Mouse (Mus musculus): ENCODE results near the gene Lrba. TPM values are rescaled to one million over a fixed set of nuclear protein-coding genes. Genes with fewer than 3 reads are reported as not detected.

Gene Lrba
- polyA plus RNA-seq, 1 experiment from 2014 or later: 9.3 TPM

DNA sequence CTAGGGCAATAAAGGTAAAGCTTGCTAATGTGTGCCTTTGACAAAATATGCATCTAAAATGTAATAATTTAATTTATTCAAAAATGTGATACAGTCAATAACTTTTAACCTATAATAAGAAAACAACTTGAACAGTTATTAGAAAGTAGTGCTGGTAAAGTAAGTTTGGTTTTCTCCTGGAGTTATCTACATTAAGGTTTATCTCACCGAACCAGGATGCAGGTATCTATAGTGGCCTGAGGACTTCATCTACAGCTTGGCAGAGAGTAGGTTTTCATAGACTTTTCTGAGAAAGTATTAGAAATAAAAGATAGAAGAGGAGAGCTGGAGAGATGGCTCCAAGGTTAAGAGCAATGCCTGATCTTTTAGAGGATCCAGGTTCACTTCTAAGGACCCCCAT, 336.9 kb downstream of the Lrba start:
- H3K4me1 ChIP-seq (replicated peaks): peaks cover 8% of the 10 kb centered on the region
- H3K4me3 ChIP-seq (replicated peaks): no peak overlapping the region
- H3K27me3 ChIP-seq: no peaks in the 10 kb centered on the region
- H3K4me2 ChIP-seq: no peak overlapping the region
- no peaks in the 10 kb centered on the region for H3K9me3 ChIP-seq
- no peak overlapping the region for H3K9ac ChIP-seq (replicated peaks)
- ATAC-seq (ENCODE audit: insufficient number of reproducible peaks, insufficient read depth, low FRiP score, low TSS enrichment, low read depth): no peak
- whole genome bisulfite sequencing: 86% methylated on average over 1 of the region's 1 CpGs
- H3K27ac ChIP-seq: no peak overlapping the region
- no peaks in the 10 kb centered on the region for H3K36me3 ChIP-seq

DNA sequence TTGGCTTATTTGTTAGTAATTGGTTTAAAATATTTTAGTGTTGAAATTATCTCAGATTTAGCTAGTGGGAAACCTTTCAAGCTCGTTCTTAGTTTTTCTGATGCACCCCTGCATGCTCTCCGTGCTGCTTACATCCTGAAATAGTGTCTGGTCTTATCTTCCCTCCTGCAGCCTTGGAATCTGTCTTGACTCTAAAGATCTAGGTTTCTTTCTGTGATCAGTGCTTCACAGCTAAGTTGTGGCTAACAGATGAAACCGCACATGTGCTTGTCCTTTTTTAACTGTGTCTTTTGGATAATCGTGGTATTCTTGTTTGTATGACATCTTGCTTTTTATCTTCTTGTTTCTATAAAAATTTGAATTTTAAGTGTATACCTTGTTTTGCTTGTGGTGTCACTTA, 342.8 kb downstream of the Lrba start:
- no peak for ATAC-seq (ENCODE audit: insufficient number of reproducible peaks, insufficient read depth, low FRiP score, low TSS enrichment, low read depth)
- WGBS: 81% methylated on average over 4 of the region's 4 CpGs

GRCm38 (mm10) chr3:86571518-86571917, 347.0 kb downstream of the Lrba start:
- Histone ChIP-seq H3K4me3 (replicated peaks) (no peak overlapping the region), H3K9ac (replicated peaks) (no peak overlapping the region), H3K27me3 (no peaks in the 10 kb centered on the region), H3K4me1 (replicated peaks) (no peaks in the 10 kb centered on the region), H3K4me2 (no peak overlapping the region), H3K27ac (no peak overlapping the region), H3K36me3 (no peaks in the 10 kb centered on the region), H3K9me3 (no peaks in the 10 kb centered on the region)
- 66% methylated on average over 4 of the region's 4 CpGs for WGBS
- ATAC-seq (ENCODE audit: insufficient number of reproducible peaks, insufficient read depth, low FRiP score, low TSS enrichment, low read depth): no peak

More for the DNA sequence above, 342.8 kb downstream of the Lrba start:
- Histone ChIP-seq H3K9me3 (no peaks in the 10 kb centered on the region), H3K27ac (no peak overlapping the region), H3K36me3 (no peaks in the 10 kb centered on the region), H3K4me2 (no peak overlapping the region), H3K27me3 (no peaks in the 10 kb centered on the region), H3K9ac (replicated peaks) (no peak overlapping the region), H3K4me1 (replicated peaks) (no peaks in the 10 kb centered on the region), H3K4me3 (replicated peaks) (no peak overlapping the region)

GRCm38 (mm10) chr3:86572519-86573244, 348.2 kb downstream of the Lrba start:
- Histone ChIP-seq H3K36me3 (no peaks in the 10 kb centered on the region), H3K4me2 (no peak overlapping the region), H3K9me3 (no peaks in the 10 kb centered on the region), H3K9ac (replicated peaks) (no peak overlapping the region), H3K27ac (no peak overlapping the region), H3K4me3 (replicated peaks) (no peak overlapping the region), H3K4me1 (replicated peaks) (no peaks in the 10 kb centered on the region), H3K27me3 (no peaks in the 10 kb centered on the region)
- 48% methylated on average over 3 of the region's 3 CpGs for WGBS
- no peak for ATAC-seq (ENCODE audit: insufficient number of reproducible peaks, insufficient read depth, low FRiP score, low TSS enrichment, low read depth)

GRCm38 (mm10) chr3:86575312-86575711, 350.8 kb downstream of the Lrba start:
- H3K4me1 ChIP-seq (replicated peaks): no peaks in the 10 kb centered on the region
- no peak overlapping the region for H3K4me3 ChIP-seq (replicated peaks)
- H3K9me3 ChIP-seq: no peaks in the 10 kb centered on the region
- no peak overlapping the region for H3K27ac ChIP-seq
- no peaks in the 10 kb centered on the region for H3K36me3 ChIP-seq
- no peak for ATAC-seq (ENCODE audit: insufficient number of reproducible peaks, insufficient read depth, low FRiP score, low TSS enrichment, low read depth)
- no peak overlapping the region for H3K4me2 ChIP-seq
- no peaks in the 10 kb centered on the region for H3K27me3 ChIP-seq
- H3K9ac ChIP-seq (replicated peaks): no peak overlapping the region

- no peaks in the 10 kb centered on the region for H3K4me1 ChIP-seq (replicated peaks)
- H3K27ac ChIP-seq: no peak overlapping the region
- H3K4me3 ChIP-seq (replicated peaks): no peak overlapping the region
- H3K9ac ChIP-seq (replicated peaks): no peak overlapping the region
- H3K27me3 ChIP-seq: no peaks in the 10 kb centered on the region
- WGBS: 60% methylated on average over 3 of the region's 3 CpGs
- H3K4me2 ChIP-seq: no peak overlapping the region
- no peak for ATAC-seq (ENCODE audit: insufficient number of reproducible peaks, insufficient read depth, low FRiP score, low TSS enrichment, low read depth)
- H3K9me3 ChIP-seq: no peaks in the 10 kb centered on the region
- no peaks in the 10 kb centered on the region for H3K36me3 ChIP-seq
Measured at GRCm38 (mm10) chr3:86602284-86602683, 377.8 kb downstream of the Lrba start.

DNA sequence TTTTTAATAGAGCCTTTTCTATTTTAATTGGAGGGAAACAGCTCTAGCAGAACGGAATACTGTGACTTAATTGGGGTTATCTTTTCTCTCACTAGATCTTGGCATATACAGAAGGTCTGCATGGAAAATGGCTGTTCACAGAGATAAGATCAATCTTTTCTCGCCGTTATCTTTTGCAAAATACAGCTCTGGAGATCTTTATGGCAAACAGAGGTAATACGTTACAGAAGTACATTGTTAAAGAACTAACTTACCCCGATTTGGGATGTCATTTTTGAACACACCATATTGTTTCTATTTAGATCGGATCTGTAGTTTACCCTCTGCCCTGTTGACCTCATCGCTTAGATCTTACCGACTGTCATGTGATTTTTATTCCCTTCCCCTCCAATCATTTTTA, 381.3 kb downstream of the Lrba start:
- Histone ChIP-seq H3K9ac (replicated peaks) (no peak overlapping the region), H3K9me3 (no peaks in the 10 kb centered on the region), H3K4me3 (replicated peaks) (no peak overlapping the region), H3K4me2 (no peak overlapping the region), H3K36me3 (no peaks in the 10 kb centered on the region), H3K27ac (no peak overlapping the region), H3K27me3 (no peaks in the 10 kb centered on the region), H3K4me1 (replicated peaks) (no peaks in the 10 kb centered on the region)
- ATAC-seq (ENCODE audit: insufficient number of reproducible peaks, insufficient read depth, low FRiP score, low TSS enrichment, low read depth): no peak
- 72% methylated on average over 8 of the region's 8 CpGs for WGBS

DNA sequence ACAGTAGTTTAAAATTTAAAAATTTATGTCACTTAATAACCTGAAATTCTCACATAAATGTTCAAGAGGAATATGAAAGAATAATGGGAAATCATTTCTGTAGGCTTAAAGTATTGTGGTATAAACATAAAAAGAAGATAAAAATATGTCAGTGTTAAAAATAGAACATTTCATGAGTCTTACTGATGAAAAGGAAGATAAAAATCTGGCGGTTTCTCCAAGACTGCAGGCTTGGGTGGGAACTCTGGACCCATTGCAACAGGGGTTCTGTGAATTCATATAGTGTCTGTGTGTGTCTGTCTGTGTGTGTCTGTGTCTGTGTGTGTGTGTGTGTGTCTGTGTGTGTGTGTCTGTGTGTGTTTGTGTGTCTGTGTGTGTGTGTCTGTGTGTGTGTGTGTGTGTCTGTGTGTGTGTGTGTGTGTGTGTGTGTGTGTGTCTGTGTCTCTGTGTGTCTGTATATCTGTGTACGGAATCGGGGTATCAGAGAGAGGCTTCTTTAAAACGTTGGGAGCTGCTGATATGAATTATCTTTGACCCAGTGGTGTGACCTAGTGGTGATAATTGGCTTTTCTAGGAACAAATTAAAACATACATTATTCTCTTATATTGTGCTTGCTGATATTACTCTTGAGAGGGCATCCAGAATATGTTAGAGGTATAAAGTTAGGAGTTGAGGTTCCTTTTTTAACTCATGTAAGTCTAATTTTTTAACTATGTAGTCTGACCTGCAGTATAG, 402.7 kb downstream of the Lrba start:
- 63% methylated on average over 4 of the region's 4 CpGs for WGBS
- no peaks in the 10 kb centered on the region for H3K4me1 ChIP-seq (replicated peaks)

DNA sequence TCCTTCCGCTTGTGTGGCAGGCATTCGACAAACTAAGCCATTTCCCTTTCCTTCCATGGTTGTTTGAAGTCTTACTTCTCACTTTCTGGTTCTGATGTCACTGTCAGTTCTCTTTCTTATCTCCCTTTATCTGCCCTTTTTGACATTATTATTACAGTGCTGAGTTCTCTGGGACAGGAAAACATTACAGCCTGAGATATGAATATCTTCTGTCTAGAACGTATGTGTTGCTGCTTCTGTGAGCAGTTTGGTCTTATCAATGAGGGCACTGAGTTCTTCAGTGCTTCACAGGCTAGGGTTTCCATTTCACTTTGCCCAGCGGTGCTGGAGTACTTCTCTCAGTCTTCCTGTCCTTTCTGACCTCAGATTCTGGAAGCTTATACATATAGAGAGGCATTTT, 404.9 kb downstream of the Lrba start:
- Histone ChIP-seq H3K36me3 (no peaks in the 10 kb centered on the region), H3K27me3 (no peaks in the 10 kb centered on the region), H3K4me3 (replicated peaks) (no peak overlapping the region), H3K9ac (replicated peaks) (no peak overlapping the region), H3K9me3 (no peaks in the 10 kb centered on the region), H3K27ac (no peak overlapping the region), H3K4me2 (no peak overlapping the region), H3K4me1 (replicated peaks) (no peaks in the 10 kb centered on the region)
- ATAC-seq (ENCODE audit: insufficient number of reproducible peaks, insufficient read depth, low FRiP score, low TSS enrichment, low read depth): no peak
- 90% methylated on average over 4 of the region's 4 CpGs for WGBS

More for the DNA sequence above, 402.7 kb downstream of the Lrba start:
- Histone ChIP-seq H3K4me2 (no peak overlapping the region), H3K27me3 (no peaks in the 10 kb centered on the region), H3K36me3 (no peaks in the 10 kb centered on the region), H3K9ac (replicated peaks) (no peak overlapping the region), H3K27ac (no peak overlapping the region), H3K9me3 (no peaks in the 10 kb centered on the region), H3K4me3 (replicated peaks) (no peak overlapping the region)
- ATAC-seq (ENCODE audit: insufficient number of reproducible peaks, insufficient read depth, low FRiP score, low TSS enrichment, low read depth): no peak

- H3K4me3 ChIP-seq (replicated peaks): no peak overlapping the region
- ATAC-seq (ENCODE audit: insufficient number of reproducible peaks, insufficient read depth, low FRiP score, low TSS enrichment, low read depth): no peak
- H3K36me3 ChIP-seq: no peaks in the 10 kb centered on the region
- no peak overlapping the region for H3K9ac ChIP-seq (replicated peaks)
- 81% methylated on average over 5 of the region's 5 CpGs for WGBS
- H3K4me1 ChIP-seq (replicated peaks): no peaks in the 10 kb centered on the region
- H3K27ac ChIP-seq: no peak overlapping the region
- no peaks in the 10 kb centered on the region for H3K9me3 ChIP-seq
- H3K4me2 ChIP-seq: no peak overlapping the region
- H3K27me3 ChIP-seq: no peaks in the 10 kb centered on the region
Measured at GRCm38 (mm10) chr3:86635464-86635863, 411.0 kb downstream of the Lrba start.

DNA sequence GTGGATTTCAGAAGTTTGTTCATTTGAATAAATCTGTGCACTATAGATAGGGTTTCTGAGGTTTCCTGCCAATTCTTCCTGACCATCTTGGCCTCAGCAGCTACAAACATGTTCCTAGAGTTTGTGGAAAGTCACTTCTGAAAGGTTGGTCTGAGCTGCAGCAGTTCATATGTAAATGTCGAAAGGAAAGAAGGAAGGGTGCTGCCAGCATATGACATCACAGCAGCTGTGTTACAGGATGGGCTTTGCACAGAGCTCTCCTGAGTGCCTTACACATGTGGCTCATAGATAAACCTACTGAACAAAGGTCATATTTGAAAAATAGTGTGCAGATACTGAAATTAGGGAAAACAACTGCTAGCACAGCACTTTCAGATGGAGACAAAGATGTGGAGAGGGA, 411.5 kb downstream of the Lrba start:
- Histone ChIP-seq H3K4me1 (replicated peaks) (no peaks in the 10 kb centered on the region), H3K36me3 (no peaks in the 10 kb centered on the region), H3K9ac (replicated peaks) (no peak overlapping the region), H3K27ac (no peak overlapping the region), H3K4me3 (replicated peaks) (no peak overlapping the region), H3K27me3 (no peaks in the 10 kb centered on the region), H3K9me3 (no peaks in the 10 kb centered on the region), H3K4me2 (no peak overlapping the region)
- no peak for ATAC-seq (ENCODE audit: insufficient number of reproducible peaks, insufficient read depth, low FRiP score, low TSS enrichment, low read depth)
- WGBS: 48% methylated on average over 1 of the region's 1 CpGs
